Mouse (Mus musculus) spleen, postnatal 4 days (tissue): ENCODE results near the gene Ccl4.

Source experiments
- DNase-seq, 2 experiments: peaks; one replicate each; pipeline ENCODE4 v3.0.0; 2022; ENCODE audit warnings: low spot score in 2 of 2

Ccl4 gene

GRCm38 (mm10) chr11:83662204-83662603 lies at the start of gene Ccl4:
Gene Ccl4 (plus strand): TSS chr11:83662584.
- no peak for DNase-seq

GRCm38 (mm10) chr11:83616586-83616985 lies 45.8 kb upstream of the Ccl4 start:
- DNase-seq, result no peak

- no peak for DNase-seq
Measured at GRCm38 (mm10) chr11:83618238-83618637, 44.1 kb upstream of the Ccl4 start.

- no peak for DNase-seq
Measured at GRCm38 (mm10) chr11:83619037-83619436, 43.3 kb upstream of the Ccl4 start.

GRCm38 (mm10) chr11:83623586-83623985 lies 38.8 kb upstream of the Ccl4 start:
- DNase-seq, result no peak

- no peak for DNase-seq
Measured at GRCm38 (mm10) chr11:83628808-83629207, 33.6 kb upstream of the Ccl4 start.

GRCm38 (mm10) chr11:83630630-83631029 lies 31.8 kb upstream of the Ccl4 start:
- no peak for DNase-seq

GRCm38 (mm10) chr11:83631065-83631464 lies 31.3 kb upstream of the Ccl4 start:
- no peak for DNase-seq

- no peak for DNase-seq
Measured at GRCm38 (mm10) chr11:83632744-83633143, 29.6 kb upstream of the Ccl4 start.

- DNase-seq, result no peak
Measured at GRCm38 (mm10) chr11:83634425-83634824, 28.0 kb upstream of the Ccl4 start.

GRCm38 (mm10) chr11:83634898-83635297 lies 27.5 kb upstream of the Ccl4 start:
- no peak for DNase-seq

- no peak for DNase-seq
Measured at GRCm38 (mm10) chr11:83636742-83637235, 25.6 kb upstream of the Ccl4 start.

GRCm38 (mm10) chr11:83638934-83639333 lies 23.4 kb upstream of the Ccl4 start:
- DNase-seq, result no peak

GRCm38 (mm10) chr11:83639533-83639932 lies 22.9 kb upstream of the Ccl4 start:
- DNase-seq, result peak; percentile 23 to 66

GRCm38 (mm10) chr11:83640141-83640540 lies 22.2 kb upstream of the Ccl4 start:
- peak; percentile 49 to 68 for DNase-seq

- no peak for DNase-seq
Measured at GRCm38 (mm10) chr11:83641216-83641615, 21.2 kb upstream of the Ccl4 start.

- no peak for DNase-seq
Measured at GRCm38 (mm10) chr11:83645521-83645920, 16.9 kb upstream of the Ccl4 start, which contains the start of gene Rpl9-ps1. Gene Rpl9-ps1 (minus strand): TSS chr11:83645621.

- DNase-seq, result no peak
Measured at GRCm38 (mm10) chr11:83646356-83647149, 15.8 kb upstream of the Ccl4 start.

- DNase-seq, result no peak
Measured at GRCm38 (mm10) chr11:83649305-83649841, 13.0 kb upstream of the Ccl4 start, which contains the start of gene Ccl3. Gene Ccl3 (minus strand): TSS chr11:83649355.

GRCm38 (mm10) chr11:83654606-83655005 lies 7.8 kb upstream of the Ccl4 start:
- no peak for DNase-seq

GRCm38 (mm10) chr11:83657508-83657907 lies 4.9 kb upstream of the Ccl4 start:
- DNase-seq, result no peak

GRCm38 (mm10) chr11:83658797-83659196 lies 3.6 kb upstream of the Ccl4 start:
- DNase-seq, result no peak

- DNase-seq, result no peak
Measured at GRCm38 (mm10) chr11:83663532-83663931, 1.1 kb downstream of the Ccl4 start.
